Mouse (Mus musculus) MEL (cell line): ENCODE measurements at regions not wholly inside any gene's neighbourhood (a gene's known extent, or its start where the extent isn't known, plus 50 kb on each side); places are given as distances from the start of the nearest gene placed in this dataset.

Experiments used
- DNase-seq: peaks from one replicate; pipeline ENCODE4 v3.0.0; 2011; ENCODE audit warnings: low read depth, low spot score
- H3K27ac ChIP-seq: 2 replicates; pipeline ENCODE4 v1.5.1; 2012; ENCODE audit warnings: low read depth, mild to moderate bottlenecking, control low read depth, low read length, moderate library complexity; ENCODE audit not compliant: control insufficient read depth
- H3K27me3 ChIP-seq, 2 experiments: fragments of 150-350 bp in 1 of 2; sonication (generic) in 1 of 2; 2 replicates each; pipeline ENCODE4 v1.6.1; 2012; ENCODE audit warnings: low read length in 2 of 2, mild to moderate bottlenecking in 2 of 2, improper control_type of control experiment in 1 of 2, moderate library complexity in 1 of 2; ENCODE audit not compliant: insufficient read depth in 2 of 2, control insufficient read depth in 1 of 2
- H3K36me3 ChIP-seq, 2 experiments: 2 replicates each; pipeline ENCODE4 v1.6.1; 2012 to 2014; ENCODE audit warnings: low read length in 2 of 2, improper control_type of control experiment in 1 of 2, inconsistent platforms in 1 of 2, mild to moderate bottlenecking in 1 of 2; ENCODE audit not compliant: insufficient read depth in 2 of 2, control insufficient read depth in 1 of 2
- H3K4me1 ChIP-seq, 2 experiments: fragments of 150-350 bp in 1 of 2; sonication (generic) in 1 of 2; 2 replicates each; pipeline ENCODE4 v1.6.1; 2012; ENCODE audit warnings: low read length in 2 of 2, improper control_type of control experiment in 1 of 2, mild to moderate bottlenecking in 1 of 2; ENCODE audit not compliant: insufficient read depth in 2 of 2, control insufficient read depth in 1 of 2
- H3K4me3 ChIP-seq, 2 experiments: fragments of 150-350 bp in 1 of 2; sonication (generic) in 1 of 2; 2 replicates each; pipeline ENCODE4 v1.5.1; 2012; ENCODE audit warnings: low read depth in 2 of 2, low read length in 2 of 2, mild to moderate bottlenecking in 2 of 2, moderate library complexity in 2 of 2, control low read depth in 1 of 2, improper control_type of control experiment in 1 of 2; ENCODE audit not compliant: control insufficient read depth in 1 of 2, insufficient read depth in 1 of 2
- H3K79me2 ChIP-seq: 2 replicates; pipeline ENCODE4 v1.6.1; 2012; ENCODE audit warnings: mild to moderate bottlenecking, low read length, moderate library complexity; ENCODE audit not compliant: control insufficient read depth, poor library complexity, insufficient read depth
- H3K9ac ChIP-seq: 2 replicates; pipeline ENCODE4 v1.6.1; 2012; ENCODE audit warnings: low read depth, mild to moderate bottlenecking, control low read depth, low read length, moderate library complexity; ENCODE audit not compliant: control insufficient read depth, poor library complexity, severe bottlenecking
- H3K9me3 ChIP-seq: fragments of 150-350 bp; sonication (generic); replicated peaks from 2 replicates; pipeline ENCODE4 v1.6.1; 2012; ENCODE audit warnings: mild to moderate bottlenecking, low read length, improper control_type of control experiment, moderate library complexity; ENCODE audit not compliant: insufficient read depth
- CHD1 ChIP-seq: IDR thresholded peaks from 2 replicates; pipeline ENCODE4 v1.6.1; 2012; ENCODE audit warnings: low read depth, mild to moderate bottlenecking, inconsistent platforms, low read length, improper control_type of control experiment
- CHD2 ChIP-seq: IDR thresholded peaks from 2 replicates; pipeline ENCODE4 v1.6.1; 2011; ENCODE audit warnings: low read length, improper control_type of control experiment
- CTCF ChIP-seq, 3 experiments: IDR thresholded peaks in 2 of 3; conservative IDR thresholded peaks in 1 of 3; 2 replicates each; pipeline ENCODE4 v1.5.1; 2011 to 2012; ENCODE audit warnings: low read length in 3 of 3, low read depth in 2 of 3, mild to moderate bottlenecking in 2 of 3, improper control_type of control experiment in 1 of 3, inconsistent platforms in 1 of 3, mixed read lengths in 1 of 3, moderate library complexity in 1 of 3; ENCODE audit not compliant: control insufficient read depth in 1 of 3, insufficient read depth in 1 of 3, poor library complexity in 1 of 3, severe bottlenecking in 1 of 3
- MAFK ChIP-seq: IDR thresholded peaks from 2 replicates; pipeline ENCODE4 v1.6.1; 2011; ENCODE audit warnings: low read depth, mild to moderate bottlenecking, low read length, improper control_type of control experiment, borderline replicate concordance
- MAX ChIP-seq: IDR thresholded peaks from 2 replicates; pipeline ENCODE4 v1.6.1; 2011; ENCODE audit warnings: low read length, improper control_type of control experiment
- MAZ ChIP-seq: IDR thresholded peaks from 2 replicates; pipeline ENCODE4 v1.6.1; 2012; ENCODE audit warnings: low read depth, mild to moderate bottlenecking, inconsistent platforms, low read length, improper control_type of control experiment
- MEF2A ChIP-seq: IDR thresholded peaks from 2 replicates; pipeline ENCODE4 v1.6.1; 2014; ENCODE audit warnings: low read depth, mild to moderate bottlenecking, inconsistent platforms, low read length, improper control_type of control experiment; ENCODE audit not compliant: poor library complexity, insufficient replicate concordance, severe bottlenecking; ENCODE audit errors: extremely low read depth
- MXI1 ChIP-seq: IDR thresholded peaks from 2 replicates; pipeline ENCODE4 v1.6.1; 2011; ENCODE audit warnings: mild to moderate bottlenecking, low read depth, low read length, improper control_type of control experiment
- MYC ChIP-seq: IDR thresholded peaks from 2 replicates; pipeline ENCODE4 v1.6.1; 2011; ENCODE audit warnings: low read depth, mild to moderate bottlenecking, low read length, improper control_type of control experiment, moderate library complexity
- NELFE ChIP-seq: IDR thresholded peaks from 2 replicates; pipeline ENCODE4 v1.6.1; 2011; ENCODE audit warnings: low read depth, low read length, improper control_type of control experiment
- POLR2AphosphoS5 ChIP-seq: IDR thresholded peaks from 2 replicates; pipeline ENCODE4 v1.6.1; 2012; ENCODE audit warnings: low read depth, borderline replicate concordance, mild to moderate bottlenecking, inconsistent platforms, low read length, moderate library complexity, mixed read lengths
- RAD21 ChIP-seq: IDR thresholded peaks from 2 replicates; pipeline ENCODE4 v1.6.1; 2011; ENCODE audit warnings: mild to moderate bottlenecking, low read depth, low read length, improper control_type of control experiment
- RCOR1 ChIP-seq: IDR thresholded peaks from 2 replicates; pipeline ENCODE4 v1.6.1; 2012; ENCODE audit warnings: low read depth, mild to moderate bottlenecking, inconsistent platforms, low read length, improper control_type of control experiment
- SIN3A ChIP-seq: IDR thresholded peaks from 2 replicates; pipeline ENCODE4 v1.6.1; 2012; ENCODE audit warnings: low read length, improper control_type of control experiment, inconsistent platforms
- SMC3 ChIP-seq: IDR thresholded peaks from 2 replicates; pipeline ENCODE4 v1.6.1; 2011; ENCODE audit warnings: low read depth, low read length, improper control_type of control experiment
- TAL1 ChIP-seq: IDR thresholded peaks from 2 replicates; pipeline ENCODE4 v1.6.1; 2012; ENCODE audit warnings: mild to moderate bottlenecking, inconsistent platforms, low read length, moderate library complexity, mixed read lengths
- TBP ChIP-seq: IDR thresholded peaks from 2 replicates; pipeline ENCODE4 v1.8.0; 2011; ENCODE audit warnings: low read depth, low read length, improper control_type of control experiment
- UBTF ChIP-seq: IDR thresholded peaks from 2 replicates; pipeline ENCODE4 v1.6.1; 2012; ENCODE audit warnings: low read depth, mild to moderate bottlenecking, inconsistent platforms, low read length, improper control_type of control experiment, moderate library complexity, borderline replicate concordance; ENCODE audit not compliant: insufficient read depth
- USF2 ChIP-seq, 2 experiments: IDR thresholded peaks; 2 replicates each; pipeline ENCODE4 v1.6.1; 2011 to 2012; ENCODE audit warnings: improper control_type of control experiment in 2 of 2, low read length in 2 of 2, borderline replicate concordance in 1 of 2, inconsistent platforms in 1 of 2, low read depth in 1 of 2, mild to moderate bottlenecking in 1 of 2; ENCODE audit not compliant: insufficient read depth in 1 of 2
- ZMIZ1 ChIP-seq: IDR thresholded peaks from 2 replicates; pipeline ENCODE4 v1.6.1; 2012; ENCODE audit warnings: low read depth, mild to moderate bottlenecking, inconsistent platforms, low read length, improper control_type of control experiment, moderate library complexity
- ZNF384 ChIP-seq: IDR thresholded peaks from 2 replicates; pipeline ENCODE4 v1.6.1; 2012; ENCODE audit warnings: low read depth, mild to moderate bottlenecking, inconsistent platforms, low read length, improper control_type of control experiment

- TF ChIP-seq MXI1 = no peak
- no peak for TF ChIP-seq SIN3A
- no peak for TF ChIP-seq CHD2
- no peak for TF ChIP-seq CHD1
- TF ChIP-seq MAFK = no peak
- no peak for TF ChIP-seq CTCF (IDR thresholded peaks at IDR 0.05 in 2 of 3, conservative IDR thresholded peaks at IDR 0.05 in 1 of 3; ENCODE audit: control insufficient read depth in 1 of 3, insufficient read depth in 1 of 3, low read depth in 2 of 3, low read length in 3 of 3, poor library complexity in 1 of 3, severe bottlenecking in 1 of 3)
- no peak for TF ChIP-seq MAX
- TF ChIP-seq ZMIZ1 = no peak
- TF ChIP-seq TBP = no peak
- DNase-seq = no peak
- H3K27ac ChIP-seq = no peak overlapping the region
- no peak overlapping the region for H3K9ac ChIP-seq
- no peaks in the 10 kb centered on the region for H3K9me3 ChIP-seq
- no peaks in the 10 kb centered on the region for H3K4me1 ChIP-seq
- no peaks in the 10 kb centered on the region for H3K36me3 ChIP-seq
- no peaks in the 10 kb centered on the region for H3K79me2 ChIP-seq
- no peak overlapping the region for H3K4me3 ChIP-seq
- no peaks in the 10 kb centered on the region; a peak in 1 of 4 replicates for H3K27me3 ChIP-seq
These were observed 204.2 kb upstream of the Gm10295 start for GRCm38 (mm10) chr7:71555476-71555875.

GRCm38 (mm10) chr7:71546606-71547213, 195.4 kb upstream of the Gm10295 start:
- TF ChIP-seq MAZ (no peak), MEF2A (no peak), UBTF (no peak), POLR2AphosphoS5 (no peak), TAL1 (no peak), CHD1 (no peak), RCOR1 (no peak), RAD21 (no peak), USF2 (IDR thresholded peaks at IDR 0.05; ENCODE audit: borderline replicate concordance in 1 of 2, insufficient read depth in 1 of 2, low read depth in 1 of 2, low read length in 2 of 2) (no peak), CHD2 (no peak), ZNF384 (no peak), CTCF (IDR thresholded peaks at IDR 0.05 in 2 of 3, conservative IDR thresholded peaks at IDR 0.05 in 1 of 3; ENCODE audit: control insufficient read depth in 1 of 3, insufficient read depth in 1 of 3, low read depth in 2 of 3, low read length in 3 of 3, poor library complexity in 1 of 3, severe bottlenecking in 1 of 3) (no peak), NELFE (no peak), SMC3 (no peak), MXI1 (no peak), MYC (no peak), MAFK (no peak), MAX (no peak)
- TF ChIP-seq, all 39 proteins: peak for 0
- H3K27ac ChIP-seq = no peak overlapping the region
- no peaks in the 10 kb centered on the region for H3K27me3 ChIP-seq
- H3K9me3 ChIP-seq = no peaks in the 10 kb centered on the region
- DNase-seq = no peak
- no peaks in the 10 kb centered on the region for H3K36me3 ChIP-seq
- H3K79me2 ChIP-seq = no peaks in the 10 kb centered on the region
- no peak overlapping the region for H3K9ac ChIP-seq
- no peak overlapping the region for H3K4me3 ChIP-seq
- no peaks in the 10 kb centered on the region for H3K4me1 ChIP-seq
